Mouse (Mus musculus) kidney, adult 2 months (tissue): ENCODE results near the gene Spata3.

Experiments used
- CTCF ChIP-seq: fragments of 200-500 bp; conservative IDR thresholded peaks from 2 replicates; pipeline ENCODE4 v1.5.1; 2011; ENCODE audit warnings: low read depth, mild to moderate bottlenecking, control low read depth, low read length, moderate library complexity, mixed read lengths; ENCODE audit not compliant: insufficient read depth, insufficient read length
- POLR2A ChIP-seq: fragments of 200-500 bp; IDR thresholded peaks from one replicate; pipeline ENCODE4 v1.6.1; 2011; ENCODE audit warnings: low read depth, low read length, control low read depth

GRCm38 (mm10) chr1:86018235-86019055 lies 1.8 kb downstream of the Spata3 start:
- no peak for TF ChIP-seq POLR2A
- TF ChIP-seq CTCF, result 0 out of 2 replicates have a peak, but pooled peaks have one; percentile 26
